Mouse (Mus musculus): ENCODE data around the gene Crtam.

GRCm38 (mm10) chr9:40991511-40991910, 12.9 kb downstream of the Crtam start:
- TF ChIP-seq CTCF (conservative IDR thresholded peaks at IDR 0.05; ENCODE audit: low read length) (no peak), NANOG (IDR thresholded peaks at IDR 0.05; ENCODE audit: borderline replicate concordance, low read length) (no peak)
